Mouse (Mus musculus) CH12.LX (cell line): Measurements from ENCODE around the gene Epb41. TPM values are rescaled to one million over a fixed set of nuclear protein-coding genes. Genes with fewer than 3 reads are reported as not detected.

Source experiments
- DNase-seq: peaks from one replicate; pipeline ENCODE4 v3.0.0-alpha.2; 2013; ENCODE audit errors: extremely low read depth
- H3K27ac ChIP-seq: 2 replicates; pipeline ENCODE4 v1.5.1; 2012; ENCODE audit warnings: low read depth, mild to moderate bottlenecking, control low read depth, moderate library complexity; ENCODE audit not compliant: insufficient read depth
- H3K27me3 ChIP-seq: replicated peaks from 2 replicates; pipeline ENCODE3; 2012; ENCODE audit warnings: inconsistent platforms
- H3K36me3 ChIP-seq, 2 experiments: replicated peaks in 1 of 2; 2 replicates each; pipeline versions ENCODE3 to v1.6.1; 2012; ENCODE audit warnings: inconsistent platforms in 1 of 2, low read length in 1 of 2, mild to moderate bottlenecking in 1 of 2, mixed read lengths in 1 of 2, moderate library complexity in 1 of 2; ENCODE audit not compliant: control insufficient read depth in 1 of 2, insufficient read depth in 1 of 2
- H3K4me1 ChIP-seq, 2 experiments: 2 replicates each; pipeline ENCODE4 v1.6.1; 2012; ENCODE audit warnings: inconsistent platforms in 1 of 2, moderate library complexity in 1 of 2; ENCODE audit not compliant: insufficient read depth in 2 of 2, control insufficient read depth in 1 of 2
- H3K4me2 ChIP-seq: 2 replicates; pipeline ENCODE4 v1.6.1; 2012; ENCODE audit warnings: low read depth, mild to moderate bottlenecking, control low read depth; ENCODE audit not compliant: poor library complexity, insufficient read depth, severe bottlenecking
- H3K4me3 ChIP-seq, 3 experiments: fragments of 150-350 bp in 1 of 3; sonication (generic) in 1 of 3; replicated peaks in 1 of 3; 2 replicates each; pipeline versions ENCODE3 to v1.5.1; 2011 to 2012; ENCODE audit warnings: low read depth in 2 of 3, low read length in 2 of 3, mild to moderate bottlenecking in 2 of 3, moderate library complexity in 2 of 3, control low read depth in 1 of 3, improper control_type of control experiment in 1 of 3, inconsistent platforms in 1 of 3, mixed read lengths in 1 of 3; ENCODE audit not compliant: poor library complexity in 1 of 3
- H3K79me2 ChIP-seq: replicated peaks from 2 replicates; pipeline ENCODE4 v1.6.1; 2012; ENCODE audit warnings: mild to moderate bottlenecking, moderate library complexity; ENCODE audit not compliant: control insufficient read depth, poor library complexity, insufficient read depth, severe bottlenecking; ENCODE audit errors: extremely low read depth
- H3K9ac ChIP-seq: 2 replicates; pipeline ENCODE4 v1.6.1; 2012; ENCODE audit warnings: low read depth, mild to moderate bottlenecking, control low read depth, moderate library complexity; ENCODE audit not compliant: insufficient read depth
- H3K9me3 ChIP-seq: replicated peaks from 2 replicates; pipeline ENCODE3; 2012; ENCODE audit warnings: low read length, inconsistent platforms, mixed read lengths
- CTCF ChIP-seq, 2 experiments: IDR thresholded peaks in 1 of 2; conservative IDR thresholded peaks in 1 of 2; 2 replicates each; pipeline ENCODE4 v1.5.1; 2011 to 2012; ENCODE audit warnings: low read depth in 2 of 2, low read length in 2 of 2, improper control_type of control experiment in 1 of 2, inconsistent platforms in 1 of 2, mild to moderate bottlenecking in 1 of 2, moderate library complexity in 1 of 2
- EP300 ChIP-seq: IDR thresholded peaks from 2 replicates; pipeline ENCODE4 v1.6.1; 2011; ENCODE audit warnings: low read length, improper control_type of control experiment
- HCFC1 ChIP-seq: IDR thresholded peaks from 2 replicates; pipeline ENCODE4 v1.6.1; 2012; ENCODE audit warnings: low read depth, mild to moderate bottlenecking, inconsistent platforms, low read length, improper control_type of control experiment
- IRF4 ChIP-seq: IDR thresholded peaks from 2 replicates; pipeline ENCODE4 v1.6.1; 2014; ENCODE audit warnings: low read depth, mild to moderate bottlenecking, inconsistent platforms, low read length, improper control_type of control experiment
- MAX ChIP-seq: IDR thresholded peaks from 2 replicates; pipeline ENCODE4 v1.6.1; 2011; ENCODE audit warnings: low read length, improper control_type of control experiment
- MAZ ChIP-seq: IDR thresholded peaks from 2 replicates; pipeline ENCODE4 v1.6.1; 2012; ENCODE audit warnings: low read depth, mild to moderate bottlenecking, inconsistent platforms, low read length, improper control_type of control experiment, moderate library complexity
- PAX5 ChIP-seq: IDR thresholded peaks from 2 replicates; pipeline ENCODE4 v1.6.1; 2012; ENCODE audit warnings: low read length, inconsistent platforms, mixed read lengths
- RAD21 ChIP-seq: IDR thresholded peaks from 2 replicates; pipeline ENCODE4 v1.6.1; 2011; ENCODE audit warnings: low read depth, mild to moderate bottlenecking, low read length, improper control_type of control experiment, moderate library complexity
- RCOR1 ChIP-seq: conservative IDR thresholded peaks from 2 replicates; pipeline ENCODE4 v1.6.1; 2012; ENCODE audit warnings: low read depth, mild to moderate bottlenecking, inconsistent platforms, low read length, improper control_type of control experiment
- SIN3A ChIP-seq: IDR thresholded peaks from 2 replicates; pipeline ENCODE4 v1.6.1; 2012; ENCODE audit warnings: low read length, improper control_type of control experiment, inconsistent platforms
- SMC3 ChIP-seq: IDR thresholded peaks from 2 replicates; pipeline ENCODE4 v1.6.1; 2011; ENCODE audit warnings: low read depth, low read length, improper control_type of control experiment
- TBP ChIP-seq: conservative IDR thresholded peaks from 2 replicates; pipeline ENCODE4 v1.6.1; 2011; ENCODE audit warnings: low read depth, low read length, improper control_type of control experiment
- UBTF ChIP-seq: IDR thresholded peaks from 2 replicates; pipeline ENCODE4 v1.6.1; 2012; ENCODE audit warnings: low read depth, mild to moderate bottlenecking, inconsistent platforms, low read length, improper control_type of control experiment, moderate library complexity
- USF2 ChIP-seq: conservative IDR thresholded peaks from 2 replicates; pipeline ENCODE4 v1.6.1; 2011; ENCODE audit warnings: low read depth, low read length, improper control_type of control experiment
- ZC3H11A ChIP-seq: IDR thresholded peaks from 2 replicates; pipeline ENCODE4 v1.6.1; 2012; ENCODE audit warnings: low read depth, mild to moderate bottlenecking, inconsistent platforms, low read length, improper control_type of control experiment
- ZKSCAN1 ChIP-seq: IDR thresholded peaks from 2 replicates; pipeline ENCODE4 v1.6.1; 2012; ENCODE audit warnings: low read depth, inconsistent platforms, low read length, improper control_type of control experiment, borderline replicate concordance
- ZMIZ1 ChIP-seq: IDR thresholded peaks from 2 replicates; pipeline ENCODE4 v1.6.1; 2012; ENCODE audit warnings: low read depth, mild to moderate bottlenecking, inconsistent platforms, low read length, improper control_type of control experiment
- dilution Hi-C: fragments of 300-500 bp; cut with MboI; formaldehyde crosslinking; loops from 2 replicates; pipeline ENCODE4 v1.14.3; 2020; ENCODE audit warnings: low sequenced_read_pairs; ENCODE audit not compliant: extremely low pct_unique_long_range_greater_than_20kb, extremely low pct_ligation_motif_present
- in situ Hi-C: fragments of 300-500 bp; cut with MboI; formaldehyde crosslinking; loops from 3 replicates; pipeline ENCODE4 v1.14.3; 2019; ENCODE audit warnings: low sequenced_read_pairs, low pct_ligation_motif_present, low pct_unique_long_range_greater_than_20kb, mixed read lengths
- polyA plus RNA-seq: library from polyadenylated mRNA; unstranded; fragments of >175 nt; gene quantifications from 2 replicates; pipeline ENCODE4 v1.2.1, GENCODE M21; 2012; ENCODE audit warnings: low read depth; ENCODE audit not compliant: insufficient read length
- total RNA-seq, 2 experiments: library from RNA; depleted of rRNA; stranded (reverse); fragments of 300-350 nt in 1 of 2; fragments of >200 nt in 1 of 2; gene quantifications; 2 replicates each; pipeline ENCODE4 v1.2.3; 2012 to 2014

Epb41 gene
- total and polyA plus RNA-seq, 3 experiments: 7.1 to 21.6 (median 10.0) TPM

DNA sequence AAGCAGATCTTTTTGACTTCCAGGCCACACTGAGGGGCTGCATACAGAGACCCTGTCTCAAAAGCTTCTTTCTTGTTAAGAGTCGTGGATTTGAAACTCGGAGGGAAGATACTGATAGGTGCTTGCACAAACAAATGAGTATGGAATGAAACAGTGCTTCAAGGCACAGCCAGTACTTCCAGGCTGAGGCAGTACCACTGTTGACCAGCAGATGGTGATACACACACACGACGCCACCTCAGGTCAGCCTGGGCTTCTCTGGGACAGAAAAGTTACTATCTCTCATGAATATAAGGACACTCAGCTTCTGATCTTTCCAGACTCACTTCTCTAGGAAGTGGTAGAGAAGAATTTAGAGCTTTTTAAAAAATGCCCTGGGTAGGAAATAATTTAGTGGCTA, 97.9 kb downstream of the Epb41 start:
- Histone ChIP-seq H3K27ac (no peak overlapping the region), H3K9ac (no peak overlapping the region), H3K9me3 (no peaks in the 10 kb centered on the region), H3K4me3 (no peak overlapping the region), H3K4me1 (no peaks in the 10 kb centered on the region), H3K79me2 (no peaks in the 10 kb centered on the region), H3K36me3 (peaks cover 5 to 42% of the 10 kb centered on the region in 2 experiments), H3K4me2 (no peak overlapping the region), H3K27me3 (no peaks in the 10 kb centered on the region)
- no peak for TF ChIP-seq ZC3H11A
- peak; percentile 96 to 99 for TF ChIP-seq CTCF (conservative IDR thresholded peaks at IDR 0.05 in 1 of 2, IDR thresholded peaks at IDR 0.05 in 1 of 2; ENCODE audit: low read depth in 2 of 2, low read length in 2 of 2)
- no peak for TF ChIP-seq USF2
- peak; percentile 91 for TF ChIP-seq SMC3
- TF ChIP-seq ZMIZ1: no peak
- peak; percentile 89 for TF ChIP-seq RAD21
- no peak for TF ChIP-seq SIN3A
- no peak for TF ChIP-seq PAX5
- no peak for TF ChIP-seq RCOR1
- dilution Hi-C loops: no loop called here
- peak; percentile 69 for DNase-seq
- in situ Hi-C loops: no loop called here

- H3K4me3 ChIP-seq: no peak overlapping the region
- DNase-seq: no peak
- no peak for TF ChIP-seq RCOR1
- TF ChIP-seq HCFC1: no peak
- TF ChIP-seq ZC3H11A: no peak
- TF ChIP-seq MAX: no peak
- TF ChIP-seq IRF4: no peak
- no peak for TF ChIP-seq SMC3
- no peak for TF ChIP-seq UBTF
- TF ChIP-seq MAZ: no peak
- no peak for TF ChIP-seq ZMIZ1
- no peak for TF ChIP-seq ZKSCAN1
- TF ChIP-seq TBP: no peak
- TF ChIP-seq EP300: no peak
- TF ChIP-seq, all 38 proteins: peak for 0
- no peaks in the 10 kb centered on the region; the same call in 1 of the 2 replicates for H3K79me2 ChIP-seq
- peaks cover 7 to 40% of the 10 kb centered on the region in 2 experiments for H3K36me3 ChIP-seq
- H3K4me1 ChIP-seq: no peaks in the 10 kb centered on the region
- in situ Hi-C loops: no loop called here
- no peak overlapping the region for H3K4me2 ChIP-seq
- no peaks in the 10 kb centered on the region for H3K27me3 ChIP-seq
- no peak overlapping the region for H3K9ac ChIP-seq
- H3K27ac ChIP-seq: no peak overlapping the region
- dilution Hi-C loops: no loop called here
- no peaks in the 10 kb centered on the region for H3K9me3 ChIP-seq
Measured at GRCm38 (mm10) chr4:131970244-131970853, 104.8 kb downstream of the Epb41 start.
